Mouse (Mus musculus) heart, embryonic 11.5 days (tissue): ENCODE measurements around the gene Nsmce3. TPM values are rescaled to one million over a fixed set of nuclear protein-coding genes. Genes with fewer than 3 reads are reported as not detected.

Experiments
- ATAC-seq: fragments of 200-750 bp; cut with Nextera tagmentation; replicated peaks from 2 replicates; pipeline ENCODE4 v1.8.0; 2017; ENCODE audit warnings: moderate library complexity; ENCODE audit not compliant: insufficient number of reproducible peaks, low FRiP score, low TSS enrichment
- H3K27ac ChIP-seq: fragments of 300-500 bp; sonication (generic); 2 replicates; pipeline ENCODE4 v1.5.1; 2014; ENCODE audit warnings: mild to moderate bottlenecking, low read depth, low read length
- H3K27me3 ChIP-seq: fragments of 300-500 bp; sonication (generic); 2 replicates; pipeline ENCODE4 v1.6.1; 2014; ENCODE audit warnings: mild to moderate bottlenecking, low read length, mixed read lengths; ENCODE audit not compliant: control insufficient read depth, insufficient read depth
- H3K36me3 ChIP-seq: fragments of 300-500 bp; sonication (generic); 2 replicates; pipeline ENCODE4 v1.6.1; 2014; ENCODE audit warnings: mild to moderate bottlenecking, low read length, moderate library complexity, mixed read lengths; ENCODE audit not compliant: control insufficient read depth, insufficient read depth
- H3K4me1 ChIP-seq: fragments of 300-500 bp; sonication (generic); 2 replicates; pipeline ENCODE4 v1.6.1; 2014; ENCODE audit warnings: low read length; ENCODE audit not compliant: control insufficient read depth, insufficient read depth
- H3K4me2 ChIP-seq: fragments of 300-500 bp; sonication (generic); 2 replicates; pipeline ENCODE4 v1.6.1; 2014; ENCODE audit warnings: mild to moderate bottlenecking, moderate library complexity
- H3K4me3 ChIP-seq: fragments of 300-500 bp; sonication (generic); 2 replicates; pipeline ENCODE4 v1.5.1; 2014; ENCODE audit warnings: low read depth, low read length
- H3K9ac ChIP-seq: fragments of 300-500 bp; sonication (generic); 2 replicates; pipeline ENCODE4 v1.6.1; 2014; ENCODE audit warnings: mild to moderate bottlenecking, low read depth, low read length, moderate library complexity
- H3K9me3 ChIP-seq: fragments of 300-500 bp; sonication (generic); replicated peaks from 2 replicates; pipeline ENCODE4 v1.6.1; 2016; ENCODE audit warnings: low read length; ENCODE audit not compliant: control insufficient read depth
- WGBS: fragments of 180-500 bp; shearing (Covaris S2); extraction: QIAGEN DNeasy Blood & Tissue Kit; methylation state at CpG from one replicate; pipeline ENCODE4 v1.1.7; 2014; ENCODE audit not compliant: insufficient replicate concordance; 5-methylcytosine and 5-hydroxymethylcytosine counted together
- polyA plus RNA-seq: library from polyadenylated mRNA; unstranded; fragments of >200 nt; fragmentation: Nextera tagmentation; extraction: Ambion mirVana; gene quantifications from 2 replicates; pipeline ENCODE4 v1.2.1, GENCODE M21; 2014

The Nsmce3 gene
- polyA plus RNA-seq, 1 experiment from 2014 or later: 9.7 TPM

GRCm38 (mm10) chr7:64900249-64900648, 27.5 kb upstream of the Nsmce3 start:
- Histone ChIP-seq H3K4me3 (no peak overlapping the region), H3K9ac (no peak overlapping the region), H3K9me3 (no peaks in the 10 kb centered on the region), H3K27ac (no peak overlapping the region), H3K36me3 (no peaks in the 10 kb centered on the region), H3K27me3 (no peaks in the 10 kb centered on the region), H3K4me1 (no peaks in the 10 kb centered on the region), H3K4me2 (no peak overlapping the region)
- WGBS: 75% methylated on average over 2 of the region's 2 CpGs
- ATAC-seq: no peak

GRCm38 (mm10) chr7:64896587-64896986, 23.8 kb upstream of the Nsmce3 start:
- 83% methylated on average over 6 of the region's 6 CpGs for WGBS

GRCm38 (mm10) chr7:64895685-64896101, 22.9 kb upstream of the Nsmce3 start:
- WGBS: 43% methylated on average over 5 of the region's 5 CpGs
- Histone ChIP-seq H3K27me3 (no peaks in the 10 kb centered on the region), H3K36me3 (no peaks in the 10 kb centered on the region), H3K4me1 (peaks cover 3% of the 10 kb centered on the region; the same call in 1 of the 2 replicates), H3K9me3 (no peaks in the 10 kb centered on the region), H3K9ac (no peak overlapping the region), H3K27ac (no peak overlapping the region), H3K4me3 (no peak overlapping the region), H3K4me2 (no peak overlapping the region)
- no peak for ATAC-seq

More at GRCm38 (mm10) chr7:64896587-64896986, 23.8 kb upstream of the Nsmce3 start:
- Histone ChIP-seq H3K4me1 (no peaks in the 10 kb centered on the region), H3K9me3 (no peaks in the 10 kb centered on the region), H3K9ac (no peak overlapping the region), H3K27ac (no peak overlapping the region), H3K4me3 (no peak overlapping the region), H3K4me2 (no peak overlapping the region), H3K27me3 (no peaks in the 10 kb centered on the region), H3K36me3 (no peaks in the 10 kb centered on the region)
- ATAC-seq: no peak

GRCm38 (mm10) chr7:64891139-64891538, 18.3 kb upstream of the Nsmce3 start:
- Histone ChIP-seq H3K36me3 (no peaks in the 10 kb centered on the region), H3K4me1 (peaks cover 3% of the 10 kb centered on the region; the same call in 1 of the 2 replicates), H3K4me2 (no peak overlapping the region), H3K4me3 (no peak overlapping the region), H3K27ac (no peak overlapping the region), H3K27me3 (no peaks in the 10 kb centered on the region), H3K9ac (no peak overlapping the region), H3K9me3 (no peaks in the 10 kb centered on the region)
- no peak for ATAC-seq
- 57% methylated on average over 3 of the region's 3 CpGs for WGBS

GRCm38 (mm10) chr7:64889919-64890318, 17.1 kb upstream of the Nsmce3 start:
- H3K27me3 ChIP-seq: no peaks in the 10 kb centered on the region

GRCm38 (mm10) chr7:64884187-64884862, 11.5 kb upstream of the Nsmce3 start:
- no peak overlapping the region for H3K4me3 ChIP-seq
- 63% methylated on average over 11 of the region's 11 CpGs for WGBS

More at GRCm38 (mm10) chr7:64889919-64890318, 17.1 kb upstream of the Nsmce3 start:
- Histone ChIP-seq H3K36me3 (no peaks in the 10 kb centered on the region), H3K4me3 (no peak overlapping the region), H3K27ac (no peak overlapping the region), H3K4me1 (peaks cover 3% of the 10 kb centered on the region; the same call in 1 of the 2 replicates), H3K9me3 (no peaks in the 10 kb centered on the region), H3K9ac (no peak overlapping the region), H3K4me2 (no peak overlapping the region)
- ATAC-seq: no peak
- WGBS: 73% methylated on average over 9 of the region's 9 CpGs

GRCm38 (mm10) chr7:64882243-64882642, 9.4 kb upstream of the Nsmce3 start:
- H3K4me3 ChIP-seq: no peak overlapping the region
- no peak for ATAC-seq
- H3K36me3 ChIP-seq: no peaks in the 10 kb centered on the region
- WGBS: 75% methylated on average over 6 of the region's 6 CpGs
- no peaks in the 10 kb centered on the region for H3K27me3 ChIP-seq
- no peak overlapping the region for H3K4me2 ChIP-seq
- no peaks in the 10 kb centered on the region for H3K9me3 ChIP-seq
- no peak overlapping the region for H3K27ac ChIP-seq
- H3K4me1 ChIP-seq: no peaks in the 10 kb centered on the region
- no peak overlapping the region for H3K9ac ChIP-seq

More at GRCm38 (mm10) chr7:64884187-64884862, 11.5 kb upstream of the Nsmce3 start:
- ATAC-seq: no peak
- no peaks in the 10 kb centered on the region for H3K4me1 ChIP-seq
- no peaks in the 10 kb centered on the region for H3K36me3 ChIP-seq
- H3K9ac ChIP-seq: no peak overlapping the region
- H3K27me3 ChIP-seq: no peaks in the 10 kb centered on the region
- no peak overlapping the region for H3K4me2 ChIP-seq
- H3K9me3 ChIP-seq: no peaks in the 10 kb centered on the region
- H3K27ac ChIP-seq: no peak overlapping the region

GRCm38 (mm10) chr7:64881387-64881786, 8.6 kb upstream of the Nsmce3 start:
- Histone ChIP-seq H3K4me1 (no peaks in the 10 kb centered on the region), H3K27ac (no peak overlapping the region), H3K9ac (no peak overlapping the region), H3K4me3 (no peak overlapping the region), H3K4me2 (no peak overlapping the region), H3K36me3 (no peaks in the 10 kb centered on the region), H3K27me3 (no peaks in the 10 kb centered on the region), H3K9me3 (no peaks in the 10 kb centered on the region)
- 72% methylated on average over 7 of the region's 7 CpGs for whole genome bisulfite sequencing
- no peak for ATAC-seq

GRCm38 (mm10) chr7:64880415-64880814, 7.6 kb upstream of the Nsmce3 start:
- Histone ChIP-seq H3K27me3 (no peaks in the 10 kb centered on the region), H3K4me3 (no peak overlapping the region), H3K27ac (no peak overlapping the region), H3K4me2 (no peak overlapping the region), H3K9ac (no peak overlapping the region), H3K36me3 (no peaks in the 10 kb centered on the region), H3K9me3 (no peaks in the 10 kb centered on the region), H3K4me1 (no peaks in the 10 kb centered on the region)
- 76% methylated on average over 5 of the region's 5 CpGs for WGBS
- no peak for ATAC-seq
